Mouse (Mus musculus): ENCODE measurements at regions not wholly inside any gene's neighbourhood (a gene's known extent, or its start where the extent isn't known, plus 50 kb on each side); places are given as distances from the start of the nearest gene placed in this dataset.
A peak's percentile ranks its signal among the peaks of the same experiment; 100 is the strongest.

- DNase-seq (ENCODE audit: low spot score in 2 of 2) = no peak
These were observed 587.4 kb upstream of the Kdm8 start for GRCm38 (mm10) chr7:124857106-124857505.

GRCm38 (mm10) chr7:124861397-124861796 is 583.1 kb upstream of the Kdm8 start:
- no peak for DNase-seq (ENCODE audit: low spot score in 2 of 2)

DNA sequence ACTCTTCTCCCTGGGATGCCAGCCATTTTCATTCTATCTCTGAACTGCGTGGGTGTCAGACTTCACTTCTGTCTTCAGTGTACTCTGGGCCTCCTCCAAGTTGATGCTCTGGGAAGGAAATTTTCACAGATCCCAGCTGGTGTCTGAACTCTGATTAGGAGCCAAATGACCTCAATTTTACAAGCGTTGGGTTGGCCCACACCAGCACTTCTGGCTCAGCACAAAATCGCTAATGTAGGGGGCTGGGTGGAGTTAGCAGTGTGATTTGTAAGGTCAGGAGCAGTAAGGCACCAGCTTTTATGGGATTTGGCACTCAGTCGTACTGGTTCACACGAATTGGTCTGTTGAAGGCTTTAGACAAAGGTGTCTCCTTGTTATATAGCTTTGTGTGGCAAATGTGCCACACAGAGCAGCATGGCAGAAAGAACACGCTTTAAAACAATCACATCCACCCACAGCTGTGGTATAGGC is 576.3 kb upstream of the Kdm8 start:
- peak in 1 of 2 experiments; percentile 10 for DNase-seq (ENCODE audit: low spot score in 2 of 2)

DNA sequence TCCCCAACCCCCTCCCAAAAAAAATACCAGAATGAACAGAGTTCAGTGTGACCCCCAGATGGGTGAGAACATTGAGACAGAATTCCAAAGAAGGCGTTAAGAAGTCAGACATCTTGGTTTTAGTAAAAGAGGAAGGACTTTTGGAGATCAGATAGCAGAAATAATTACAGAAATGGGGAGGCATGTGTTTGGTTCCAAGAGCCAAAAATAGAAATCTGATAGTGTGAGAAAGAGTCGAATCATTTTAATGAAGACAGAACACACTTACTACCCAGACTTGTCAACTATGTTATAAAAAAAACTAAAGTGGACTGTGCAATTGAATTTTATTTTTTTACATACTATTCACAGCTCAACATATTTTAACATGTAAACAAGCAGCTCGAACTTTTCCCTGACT is 575.9 kb upstream of the Kdm8 start:
- no peak for DNase-seq (ENCODE audit: low spot score in 2 of 2)

- DNase-seq (ENCODE audit: low spot score in 2 of 2) = no peak
These were observed 563.7 kb upstream of the Kdm8 start for GRCm38 (mm10) chr7:124880771-124881170.

DNA sequence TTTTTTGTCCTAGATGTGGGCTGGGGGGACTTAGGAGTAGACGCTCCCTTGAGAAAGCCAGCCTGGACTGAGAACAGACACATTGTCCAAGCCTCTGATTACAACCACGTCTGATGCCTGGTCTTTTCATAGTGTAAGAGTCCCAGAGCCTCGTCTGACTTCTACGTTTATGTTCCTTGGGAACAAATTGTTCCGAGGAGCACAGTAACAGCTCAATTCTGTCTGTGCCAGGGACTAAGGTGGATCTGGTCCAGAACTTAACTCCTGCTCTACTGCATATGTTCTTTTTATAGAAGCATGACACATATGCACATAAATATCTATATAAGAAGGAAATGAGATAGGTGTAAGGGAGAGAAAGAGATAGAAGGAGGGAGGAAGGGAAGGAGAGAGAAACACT is 537.2 kb upstream of the Kdm8 start:
- DNase-seq (ENCODE audit: low spot score in 2 of 2) = no peak

DNA sequence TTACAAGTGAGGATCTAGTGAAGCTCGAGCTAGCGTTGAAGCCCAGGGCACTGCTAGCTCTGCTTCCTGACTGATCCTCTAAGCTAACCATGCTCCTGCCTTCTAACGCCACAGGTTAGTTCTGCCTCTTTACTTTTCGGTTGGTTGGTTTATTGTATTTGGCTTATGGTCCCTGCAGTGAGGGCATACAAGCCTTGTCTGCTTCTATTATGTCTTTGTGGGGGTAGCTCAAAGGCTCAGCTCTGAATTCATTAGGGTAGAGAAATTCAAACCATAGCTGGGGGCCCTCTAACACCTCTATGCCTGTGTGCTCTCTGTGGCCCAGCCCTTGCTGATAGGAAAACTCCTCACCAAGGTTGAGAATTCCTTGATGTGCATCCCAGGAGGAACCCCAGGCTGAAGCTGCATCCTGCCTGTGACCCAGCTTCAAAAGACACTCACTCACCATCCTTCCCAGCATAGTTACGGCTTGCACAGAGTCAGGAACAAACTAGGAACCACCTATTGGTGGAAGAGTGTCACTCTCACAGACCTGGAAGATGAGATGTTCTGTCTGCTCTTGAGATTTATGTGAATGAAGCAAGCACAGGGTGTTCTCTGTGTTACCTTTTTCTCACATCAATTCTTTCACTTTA is 536.7 kb upstream of the Kdm8 start:
- DNase-seq (ENCODE audit: low spot score in 2 of 2) = no peak

- DNase-seq (ENCODE audit: low spot score in 2 of 2) = no peak
These were observed 530.4 kb upstream of the Kdm8 start for GRCm38 (mm10) chr7:124914061-124914460.

- DNase-seq (ENCODE audit: low spot score in 2 of 2) = no peak
These were observed 530.0 kb upstream of the Kdm8 start for GRCm38 (mm10) chr7:124914479-124914878.

GRCm38 (mm10) chr7:124914972-124915371 is 529.5 kb upstream of the Kdm8 start:
- DNase-seq (ENCODE audit: low spot score in 2 of 2) = no peak

- no peak for DNase-seq (ENCODE audit: low spot score in 2 of 2)
These were observed 528.8 kb upstream of the Kdm8 start for GRCm38 (mm10) chr7:124915637-124916036.

GRCm38 (mm10) chr7:124917606-124918120 is 526.8 kb upstream of the Kdm8 start:
- no peak for DNase-seq (ENCODE audit: low spot score in 2 of 2)

- DNase-seq (ENCODE audit: low spot score in 2 of 2) = no peak
These were observed 521.7 kb upstream of the Kdm8 start for GRCm38 (mm10) chr7:124922806-124923205.

GRCm38 (mm10) chr7:124933573-124933972 is 510.9 kb upstream of the Kdm8 start:
- DNase-seq (ENCODE audit: low spot score in 2 of 2) = no peak

- no peak for DNase-seq (ENCODE audit: low spot score in 2 of 2)
These were observed 505.1 kb upstream of the Kdm8 start for GRCm38 (mm10) chr7:124939357-124939756.

DNA sequence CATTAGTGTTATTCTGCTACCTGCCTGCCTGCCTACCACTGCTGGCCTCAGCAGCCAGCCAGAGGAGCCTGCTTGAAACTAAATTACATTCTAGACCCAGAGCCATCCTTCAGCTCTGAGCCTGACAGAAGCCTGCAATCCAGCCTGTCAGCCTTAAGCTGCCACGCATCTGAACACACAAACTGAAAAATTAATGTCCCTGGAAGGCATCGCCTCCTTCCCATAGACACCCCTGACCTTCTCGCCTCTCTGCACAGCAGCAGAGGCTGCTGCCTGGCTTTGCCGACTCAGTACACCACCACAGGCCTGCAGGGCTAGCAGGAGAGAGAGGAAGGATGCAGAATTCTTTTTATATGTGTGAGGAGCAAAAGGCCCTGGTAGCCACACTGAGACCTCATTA is 502.9 kb upstream of the Kdm8 start:
- no peak for DNase-seq (ENCODE audit: low spot score in 2 of 2)

GRCm38 (mm10) chr7:124946424-124946823 is 498.1 kb upstream of the Kdm8 start:
- DNase-seq (ENCODE audit: low spot score in 2 of 2) = no peak

GRCm38 (mm10) chr7:124957329-124957728 is 487.1 kb upstream of the Kdm8 start:
- no peak for DNase-seq (ENCODE audit: low spot score in 2 of 2)

DNA sequence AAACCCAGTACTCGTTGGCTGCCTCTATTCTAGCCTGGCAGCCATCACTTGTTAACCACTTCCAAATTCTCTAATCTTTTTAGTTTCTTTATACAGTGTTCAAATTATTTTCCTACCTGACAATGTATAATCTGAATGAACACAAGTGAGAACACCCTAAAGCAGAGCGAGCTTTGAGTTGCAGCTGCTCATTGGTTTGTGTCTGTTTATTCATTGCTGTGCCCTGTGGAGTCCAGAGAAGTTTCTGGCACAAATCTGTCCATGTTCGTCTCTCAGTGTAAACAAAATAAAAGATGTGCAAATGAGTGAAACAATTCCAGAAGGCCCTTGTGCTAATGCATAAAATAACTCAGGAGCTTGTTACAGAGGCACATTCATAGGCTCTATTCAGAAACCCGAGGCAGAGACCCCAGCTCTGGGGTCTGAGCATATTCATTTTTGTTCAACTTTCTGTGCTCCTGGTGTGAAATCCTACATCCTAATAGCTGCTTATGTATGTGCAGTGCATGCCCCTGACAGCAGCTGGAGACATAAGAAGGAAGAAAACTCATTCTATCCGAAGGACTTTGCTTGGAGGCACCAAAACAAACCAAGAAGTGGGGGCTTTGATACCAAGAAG is 469.5 kb upstream of the Kdm8 start:
- no peak for DNase-seq (ENCODE audit: low spot score in 2 of 2)

GRCm38 (mm10) chr7:124989456-124989855 is 455.0 kb upstream of the Kdm8 start:
- no peak for DNase-seq (ENCODE audit: low spot score in 2 of 2)

DNA sequence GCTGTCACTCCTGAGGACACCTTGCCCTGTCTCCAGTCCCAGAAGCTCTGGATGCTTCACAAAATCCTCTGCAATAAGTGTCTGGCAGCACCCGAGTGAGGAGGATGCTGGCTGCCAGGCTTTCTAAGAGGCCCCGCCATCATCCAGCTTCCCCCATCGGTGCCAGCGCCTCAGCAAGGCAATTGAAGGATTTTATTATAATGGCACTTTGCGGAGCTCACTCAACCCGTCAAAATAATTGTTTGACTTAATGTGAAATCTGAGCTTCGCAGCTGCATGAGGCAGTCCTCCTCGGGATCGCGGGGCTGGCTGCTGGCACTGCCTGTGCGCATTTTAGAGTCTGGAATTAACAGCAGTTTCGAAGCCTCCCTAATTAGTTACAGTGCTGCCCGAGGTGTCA is 453.8 kb upstream of the Kdm8 start:
- peak in 1 of 2 experiments; percentile 40 for DNase-seq (ENCODE audit: low spot score in 2 of 2)

- no peak for DNase-seq (ENCODE audit: low spot score in 2 of 2)
These were observed 447.9 kb upstream of the Kdm8 start for GRCm38 (mm10) chr7:124996538-124996937.

- DNase-seq (ENCODE audit: low spot score in 2 of 2) = no peak
These were observed 443.8 kb upstream of the Kdm8 start for GRCm38 (mm10) chr7:125000669-125001068.
